Mouse (Mus musculus): ENCODE results near the gene Fbp2. TPM values are rescaled to one million over a fixed set of nuclear protein-coding genes. Genes with fewer than 3 reads are reported as not detected.

Gene Fbp2
- polyA plus RNA-seq (2014; fragmentation: Nextera tagmentation; extraction: Ambion mirVana), result 3.1 and 5.4 TPM in 2 replicates

DNA sequence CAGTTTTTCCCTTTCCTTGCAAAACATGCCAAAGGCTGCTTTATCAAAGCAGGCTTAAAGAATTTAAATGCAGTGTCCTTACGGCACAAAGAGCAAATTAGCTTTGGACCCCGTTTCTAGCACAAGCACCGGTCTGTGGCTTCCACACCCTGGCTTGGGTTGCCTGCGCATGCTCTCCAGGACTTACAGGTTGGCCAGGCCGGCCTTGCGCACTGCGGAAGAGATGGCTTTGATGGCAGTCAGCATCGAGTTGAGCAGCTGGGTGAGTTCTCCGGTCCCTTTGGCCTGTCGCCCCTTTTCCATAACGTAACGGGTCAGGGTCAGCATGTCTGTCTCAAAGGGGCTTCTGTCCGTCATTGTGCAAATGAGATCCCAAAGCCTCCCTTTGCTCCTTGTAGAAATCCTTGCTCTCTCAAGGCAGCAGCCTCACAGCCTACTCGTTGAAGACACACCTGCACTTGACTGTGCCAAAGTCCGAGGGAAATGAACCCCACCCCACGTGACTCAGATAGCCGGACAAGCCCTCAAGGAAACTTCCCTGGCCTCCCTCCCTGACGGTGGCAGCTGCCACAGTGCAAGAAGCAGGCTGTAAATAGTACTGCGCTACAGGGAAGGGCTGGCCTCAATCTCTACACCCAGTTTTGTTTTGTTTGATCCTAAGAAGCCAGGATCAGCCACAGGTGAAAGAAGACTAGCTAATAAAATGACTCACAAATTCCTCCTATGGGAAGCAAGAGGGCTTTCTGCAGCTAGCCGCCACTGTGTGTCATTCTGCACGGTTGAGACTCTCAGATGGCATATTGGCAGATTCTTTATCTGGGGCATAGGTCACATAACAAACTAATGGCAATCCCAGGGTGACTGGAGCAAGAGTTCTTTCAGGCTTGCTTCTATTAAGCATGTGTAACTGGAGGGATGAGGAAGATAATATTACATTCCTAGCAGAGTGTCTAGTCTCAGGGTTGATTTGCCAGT is at the start of gene Fbp2:
Gene Fbp2 (minus strand): TSS at position 482 of the 975 bp plus-strand sequence.
- ATAC-seq (ENCODE audit: low read depth), result no peak
- Histone ChIP-seq H3K9me3 (ENCODE audit: control insufficient read depth, low read length) (no peaks in the 10 kb centered on the region), H3K27ac (replicated peaks; ENCODE audit: low read depth, low read length) (no peak within 1 kb of the TSS), H3K4me1 (ENCODE audit: control insufficient read depth, insufficient read depth, low read length) (no peaks in the 10 kb centered on the region), H3K36me3 (ENCODE audit: control insufficient read depth, insufficient read depth, low read length) (no peaks in the 10 kb centered on the region), H3K27me3 (replicated peaks; ENCODE audit: control insufficient read depth, insufficient read depth, low read length) (no peaks in the 10 kb centered on the region), H3K4me2 (ENCODE audit: low read depth, low read length) (no peak within 1 kb of the TSS), H3K9ac (ENCODE audit: low read depth, low read length) (no peak within 1 kb of the TSS), H3K4me3 (ENCODE audit: low read depth, low read length) (no peak within 1 kb of the TSS)
- 61% methylated on average over 21 of the region's 21 CpGs for WGBS
- DNase-seq (ENCODE audit: low spot score), result no peak

DNA sequence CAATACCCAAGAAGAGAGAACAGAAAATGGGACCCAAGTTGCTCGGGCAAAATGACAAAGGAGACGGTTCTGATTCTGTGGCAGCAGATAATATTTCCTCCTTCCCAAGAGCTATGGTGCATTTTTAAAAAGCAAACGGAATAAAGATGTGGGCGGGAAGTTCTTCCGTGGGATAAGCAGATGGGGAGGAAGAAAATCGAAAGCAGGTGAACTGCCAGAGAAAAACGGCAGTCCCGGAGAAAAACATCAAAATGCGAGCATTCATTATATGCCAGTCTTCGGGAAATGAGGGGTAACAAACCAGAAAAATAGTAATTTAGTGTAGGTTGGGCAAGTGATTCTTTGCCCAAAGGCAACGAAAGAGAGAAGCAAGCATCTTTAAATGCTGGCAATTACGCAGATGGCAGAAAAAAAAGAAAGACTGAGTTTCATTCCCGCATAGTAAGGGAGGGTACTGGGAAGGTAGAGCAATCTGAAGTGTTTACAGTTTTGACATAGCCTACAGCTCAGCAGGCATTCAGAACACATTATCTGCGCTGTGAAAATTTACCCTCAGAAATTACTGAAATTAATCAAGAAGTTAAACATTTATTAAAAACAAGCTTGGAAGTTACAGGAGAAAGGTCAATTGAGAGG is 49.4 kb upstream of the Fbp2 start:
- Histone ChIP-seq H3K27ac (replicated peaks; ENCODE audit: low read depth, low read length) (no peak overlapping the region), H3K36me3 (ENCODE audit: control insufficient read depth, insufficient read depth, low read length) (no peaks in the 10 kb centered on the region), H3K9ac (ENCODE audit: low read depth, low read length) (no peak overlapping the region), H3K27me3 (replicated peaks; ENCODE audit: control insufficient read depth, insufficient read depth, low read length) (no peaks in the 10 kb centered on the region), H3K4me2 (ENCODE audit: low read depth, low read length) (peak overlapping the region; percentile 40), H3K4me1 (ENCODE audit: control insufficient read depth, insufficient read depth, low read length) (peaks cover 10% of the 10 kb centered on the region), H3K4me3 (ENCODE audit: low read depth, low read length) (peak overlapping the region; percentile 12; the same call in 1 of the 2 replicates), H3K9me3 (ENCODE audit: control insufficient read depth, low read length) (no peaks in the 10 kb centered on the region)
- DNase-seq (ENCODE audit: low spot score), result no peak
- no peak for ATAC-seq (ENCODE audit: low read depth)
- 35% methylated on average over 14 of the region's 14 CpGs for WGBS

DNA sequence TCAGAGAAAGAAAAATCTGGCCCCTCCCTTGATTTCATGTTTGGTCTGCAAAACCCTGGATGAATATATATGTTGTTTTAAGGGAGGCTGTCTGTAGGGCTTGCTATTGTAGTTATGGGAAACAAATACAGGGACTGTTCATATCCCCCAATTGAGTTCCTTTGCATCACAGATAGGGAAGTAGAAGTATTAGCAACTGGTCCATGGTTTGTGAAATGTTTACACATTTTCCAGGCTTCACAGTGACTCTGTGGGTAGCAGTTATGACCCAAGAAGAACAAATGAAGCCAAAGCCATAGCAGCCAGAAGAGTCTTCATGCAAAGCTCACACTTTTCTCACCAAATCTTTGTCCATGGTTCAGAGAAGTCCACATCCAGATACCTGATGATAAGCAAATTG is 42.9 kb upstream of the Fbp2 start:
- no peaks in the 10 kb centered on the region for H3K27me3 ChIP-seq (replicated peaks; ENCODE audit: control insufficient read depth, insufficient read depth, low read length)
- no peaks in the 10 kb centered on the region for H3K4me1 ChIP-seq (ENCODE audit: control insufficient read depth, insufficient read depth, low read length)
- H3K36me3 ChIP-seq (ENCODE audit: control insufficient read depth, insufficient read depth, low read length), result no peaks in the 10 kb centered on the region
- H3K9ac ChIP-seq (ENCODE audit: low read depth, low read length), result no peak overlapping the region
- ATAC-seq (ENCODE audit: low read depth) (no peak), DNase-seq (ENCODE audit: low spot score) (no peak)
- H3K4me3 ChIP-seq (ENCODE audit: low read depth, low read length), result no peak overlapping the region
- no peak overlapping the region for H3K27ac ChIP-seq (replicated peaks; ENCODE audit: low read depth, low read length)
- no peak overlapping the region for H3K4me2 ChIP-seq (ENCODE audit: low read depth, low read length)
- no peaks in the 10 kb centered on the region for H3K9me3 ChIP-seq (ENCODE audit: control insufficient read depth, low read length)

DNA sequence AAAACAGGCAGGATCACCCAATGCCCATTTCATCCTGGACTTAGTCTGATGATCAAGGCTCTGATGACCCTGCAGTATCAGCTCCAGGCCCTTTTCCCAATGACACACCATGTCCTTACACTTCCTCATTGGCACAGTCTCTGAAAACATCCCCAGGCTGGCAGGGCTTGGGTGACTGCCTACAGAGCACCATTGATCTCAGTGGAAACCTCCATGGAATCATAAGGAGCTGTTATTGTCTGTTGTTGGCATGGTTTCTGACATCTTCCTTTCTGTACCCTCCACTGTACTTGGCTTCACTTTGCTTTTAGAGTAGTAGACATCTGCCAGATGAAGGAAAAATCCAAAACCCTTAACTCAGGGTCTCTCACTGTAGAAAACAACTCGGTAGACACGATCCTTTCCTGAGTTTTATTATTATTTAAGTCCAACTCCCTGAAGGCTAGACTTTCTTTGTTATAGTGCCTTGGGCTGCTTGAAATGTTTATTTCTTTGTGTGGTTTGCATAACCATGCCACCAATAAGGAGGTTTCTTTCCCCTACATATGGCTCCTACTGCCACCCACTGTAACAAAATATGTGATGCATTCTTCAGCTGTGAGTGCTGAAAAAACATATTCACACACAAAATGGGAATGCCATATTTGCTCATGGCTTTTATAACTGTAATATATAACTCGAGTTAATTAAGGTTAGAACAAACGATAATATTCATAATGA is 39.9 kb upstream of the Fbp2 start:
- Histone ChIP-seq H3K4me3 (ENCODE audit: low read depth, low read length) (no peak overlapping the region), H3K4me1 (ENCODE audit: control insufficient read depth, insufficient read depth, low read length) (0 out of 2 replicates have a peak, but pooled peaks cover 3% of the 10 kb centered on the region), H3K4me2 (ENCODE audit: low read depth, low read length) (no peak overlapping the region), H3K36me3 (ENCODE audit: control insufficient read depth, insufficient read depth, low read length) (no peaks in the 10 kb centered on the region), H3K27ac (replicated peaks; ENCODE audit: low read depth, low read length) (no peak overlapping the region), H3K27me3 (replicated peaks; ENCODE audit: control insufficient read depth, insufficient read depth, low read length) (no peaks in the 10 kb centered on the region), H3K9ac (ENCODE audit: low read depth, low read length) (no peak overlapping the region), H3K9me3 (ENCODE audit: control insufficient read depth, low read length) (no peaks in the 10 kb centered on the region)
- ATAC-seq (ENCODE audit: low read depth) (no peak), DNase-seq (ENCODE audit: low spot score) (no peak)
- WGBS, result 79% methylated on average over 4 of the region's 4 CpGs

GRCm38 (mm10) chr13:62893044-62893842 is 35.0 kb upstream of the Fbp2 start:
- Histone ChIP-seq H3K4me2 (ENCODE audit: low read depth, low read length) (no peak overlapping the region), H3K27me3 (replicated peaks; ENCODE audit: control insufficient read depth, insufficient read depth, low read length) (peaks cover 17% of the 10 kb centered on the region), H3K27ac (replicated peaks; ENCODE audit: low read depth, low read length) (peak overlapping the region; percentile 33; the same call in 1 of the 2 replicates), H3K4me1 (ENCODE audit: control insufficient read depth, insufficient read depth, low read length) (0 out of 2 replicates have a peak, but pooled peaks cover 3% of the 10 kb centered on the region), H3K4me3 (ENCODE audit: low read depth, low read length) (no peak overlapping the region), H3K36me3 (ENCODE audit: control insufficient read depth, insufficient read depth, low read length) (no peaks in the 10 kb centered on the region), H3K9me3 (ENCODE audit: control insufficient read depth, low read length) (no peaks in the 10 kb centered on the region), H3K9ac (ENCODE audit: low read depth, low read length) (no peak overlapping the region)
- DNase-seq (ENCODE audit: low spot score), result no peak
- no peak for ATAC-seq (ENCODE audit: low read depth)
- 70% methylated on average over 9 of the region's 9 CpGs for WGBS

DNA sequence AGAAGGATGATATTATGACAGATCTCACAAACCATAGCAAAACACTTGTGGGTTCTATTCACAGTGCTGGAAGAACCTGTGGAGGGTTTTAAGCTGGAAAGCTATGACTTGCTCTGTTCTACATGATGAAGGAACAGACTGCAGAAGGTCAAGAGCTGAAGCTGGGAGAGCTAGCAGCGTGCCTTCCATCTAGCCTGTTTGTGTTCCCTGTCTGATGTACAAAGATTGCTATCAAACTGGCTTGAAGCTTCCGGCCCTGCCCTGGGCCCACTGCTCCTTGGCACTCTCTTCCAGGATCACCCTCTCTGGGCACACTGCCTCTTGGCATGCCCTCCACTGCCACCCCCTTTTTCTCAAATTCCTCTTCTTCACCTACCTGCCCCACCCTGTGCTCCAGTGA is 31.1 kb upstream of the Fbp2 start:
- DNase-seq (ENCODE audit: low spot score) (no peak), ATAC-seq (ENCODE audit: low read depth) (no peak)
- no peak overlapping the region for H3K9ac ChIP-seq (ENCODE audit: low read depth, low read length)
- H3K27ac ChIP-seq (replicated peaks; ENCODE audit: low read depth, low read length), result no peak overlapping the region
- H3K27me3 ChIP-seq (replicated peaks; ENCODE audit: control insufficient read depth, insufficient read depth, low read length), result peaks cover 37% of the 10 kb centered on the region
- H3K4me2 ChIP-seq (ENCODE audit: low read depth, low read length), result no peak overlapping the region
- H3K4me3 ChIP-seq (ENCODE audit: low read depth, low read length), result no peak overlapping the region
- WGBS, result 92% methylated on average over 2 of the region's 2 CpGs
- H3K9me3 ChIP-seq (ENCODE audit: control insufficient read depth, low read length), result no peaks in the 10 kb centered on the region
- H3K36me3 ChIP-seq (ENCODE audit: control insufficient read depth, insufficient read depth, low read length), result no peaks in the 10 kb centered on the region
- H3K4me1 ChIP-seq (ENCODE audit: control insufficient read depth, insufficient read depth, low read length), result peaks cover 7% of the 10 kb centered on the region

- Histone ChIP-seq H3K36me3 (ENCODE audit: control insufficient read depth, insufficient read depth, low read length) (no peaks in the 10 kb centered on the region), H3K9ac (ENCODE audit: low read depth, low read length) (0 out of 2 replicates have a peak within 1 kb of the TSS, but pooled peaks have one; percentile 41), H3K27me3 (replicated peaks; ENCODE audit: control insufficient read depth, insufficient read depth, low read length) (peaks cover 37% of the 10 kb centered on the region), H3K4me2 (ENCODE audit: low read depth, low read length) (peak within 1 kb of the TSS; percentile 50), H3K4me1 (ENCODE audit: control insufficient read depth, insufficient read depth, low read length) (peaks cover 4% of the 10 kb centered on the region), H3K27ac (replicated peaks; ENCODE audit: low read depth, low read length) (no peak within 1 kb of the TSS), H3K9me3 (ENCODE audit: control insufficient read depth, low read length) (no peaks in the 10 kb centered on the region), H3K4me3 (ENCODE audit: low read depth, low read length) (peak within 1 kb of the TSS; percentile 26)
- no peak for DNase-seq (ENCODE audit: low spot score)
- WGBS, result 4% methylated on average over 27 of the region's 29 CpGs
- ATAC-seq (ENCODE audit: low read depth), result no peak
These were observed 29.7 kb upstream of the Fbp2 start, which contains the start of gene Fbp1 for GRCm38 (mm10) chr13:62887712-62888441. TSS of gene Fbp1 (minus strand) at chr13:62888282.
